Mouse (Mus musculus) thymus, adult 2 months (tissue): ENCODE data around the gene Ptpn21. TPM values are rescaled to one million over a fixed set of nuclear protein-coding genes. Genes with fewer than 3 reads are reported as not detected.

Experiments used
- DNase-seq: peaks from one replicate; pipeline ENCODE4 v3.0.0; 2021
- H3K27ac ChIP-seq: fragments of 200-500 bp; 2 replicates; pipeline ENCODE4 v1.5.1; 2012; ENCODE audit warnings: low read length, control low read depth; ENCODE audit not compliant: control insufficient read depth, insufficient read depth
- H3K27me3 ChIP-seq: fragments of 200-500 bp; 2 replicates; pipeline ENCODE4 v1.6.1; 2012; ENCODE audit warnings: mild to moderate bottlenecking, low read length, moderate library complexity, mixed read lengths; ENCODE audit not compliant: control insufficient read depth, insufficient read depth
- H3K36me3 ChIP-seq: fragments of 200-500 bp; 2 replicates; pipeline ENCODE4 v1.6.1; 2012; ENCODE audit warnings: mild to moderate bottlenecking, low read length, moderate library complexity; ENCODE audit not compliant: control insufficient read depth, insufficient read depth
- H3K4me1 ChIP-seq: fragments of 200-500 bp; replicated peaks from 2 replicates; pipeline ENCODE4 v1.6.1; 2012; ENCODE audit warnings: low read length; ENCODE audit not compliant: control insufficient read depth, insufficient read depth
- H3K4me3 ChIP-seq: fragments of 200-500 bp; 2 replicates; pipeline ENCODE4 v1.5.1; 2012; ENCODE audit warnings: mild to moderate bottlenecking, low read length, control low read depth, moderate library complexity; ENCODE audit not compliant: control insufficient read depth, insufficient read depth
- CTCF ChIP-seq: fragments of 200-500 bp; IDR thresholded peaks from 2 replicates; pipeline ENCODE4 v1.5.1; 2012; ENCODE audit warnings: mild to moderate bottlenecking, control low read depth, low read length, moderate library complexity, borderline replicate concordance; ENCODE audit not compliant: control insufficient read depth, poor library complexity, insufficient read depth; ENCODE audit errors: extremely low read depth
- POLR2A ChIP-seq: fragments of 200-500 bp; IDR thresholded peaks from 2 replicates; pipeline ENCODE4 v1.6.1; 2012; ENCODE audit warnings: mild to moderate bottlenecking, low read length, control low read depth, moderate library complexity; ENCODE audit not compliant: control insufficient read depth, poor library complexity, insufficient read depth; ENCODE audit errors: extremely low read depth
- WGBS: fragments of 180-500 bp; shearing (Covaris S2); methylation state at CpG from one replicate; pipeline ENCODE4 v1.1.7; 2018; 5-methylcytosine and 5-hydroxymethylcytosine counted together
- polyA plus RNA-seq: library from polyadenylated mRNA; depleted of rRNA; stranded (reverse); fragments of >200 nt; gene quantifications from 2 replicates; pipeline ENCODE4 v1.2.3, GENCODE M21; 2012; rRNA removed

Ptpn21 gene
- polyA plus RNA-seq, 1 experiment = 7.9 TPM

DNA sequence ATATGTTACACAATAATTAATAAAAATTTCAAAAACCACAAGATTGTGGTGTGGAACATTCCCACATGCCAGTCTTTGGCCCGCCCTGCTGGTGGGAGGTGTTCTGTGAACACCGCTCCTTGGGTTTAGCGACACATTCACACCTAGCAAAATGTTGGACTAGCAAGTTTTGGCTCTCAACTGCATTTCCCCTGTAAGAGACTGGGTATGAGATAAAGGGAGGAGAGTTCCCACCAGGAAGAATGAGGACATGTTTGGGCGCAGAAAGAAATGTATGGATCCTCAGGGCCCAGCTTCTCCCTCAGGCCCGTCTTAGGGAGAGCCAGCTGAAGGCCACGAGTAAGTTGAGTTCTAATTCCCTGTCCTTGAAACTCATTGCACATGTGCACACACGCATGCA is 74.6 kb downstream of the Ptpn21 start:
- no peak for DNase-seq
- WGBS = 97% methylated on average over 7 of the region's 7 CpGs
- H3K27ac ChIP-seq = no peak overlapping the region
- no peak overlapping the region for H3K4me3 ChIP-seq
- H3K27me3 ChIP-seq = no peaks in the 10 kb centered on the region
- no peaks in the 10 kb centered on the region for H3K36me3 ChIP-seq
- H3K4me1 ChIP-seq = no peaks in the 10 kb centered on the region
- TF ChIP-seq CTCF = no peak

GRCm38 (mm10) chr12:98656873-98657272 is 80.3 kb downstream of the Ptpn21 start:
- no peak overlapping the region for H3K27ac ChIP-seq
- no peaks in the 10 kb centered on the region for H3K4me1 ChIP-seq
- WGBS = 87% methylated on average over 2 of the region's 2 CpGs

GRCm38 (mm10) chr12:98644852-98645251 is 92.4 kb downstream of the Ptpn21 start:
- H3K27ac ChIP-seq = no peak overlapping the region
- H3K4me1 ChIP-seq = no peaks in the 10 kb centered on the region
- no peaks in the 10 kb centered on the region for H3K27me3 ChIP-seq
- DNase-seq = no peak
- H3K36me3 ChIP-seq = no peaks in the 10 kb centered on the region
- TF ChIP-seq CTCF (no peak), POLR2A (no peak)
- H3K4me3 ChIP-seq = no peak overlapping the region

More at GRCm38 (mm10) chr12:98656873-98657272, 80.3 kb downstream of the Ptpn21 start:
- DNase-seq = no peak
- TF ChIP-seq CTCF (no peak), POLR2A (no peak)
- H3K36me3 ChIP-seq = no peaks in the 10 kb centered on the region
- H3K4me3 ChIP-seq = no peak overlapping the region
- H3K27me3 ChIP-seq = no peaks in the 10 kb centered on the region

DNA sequence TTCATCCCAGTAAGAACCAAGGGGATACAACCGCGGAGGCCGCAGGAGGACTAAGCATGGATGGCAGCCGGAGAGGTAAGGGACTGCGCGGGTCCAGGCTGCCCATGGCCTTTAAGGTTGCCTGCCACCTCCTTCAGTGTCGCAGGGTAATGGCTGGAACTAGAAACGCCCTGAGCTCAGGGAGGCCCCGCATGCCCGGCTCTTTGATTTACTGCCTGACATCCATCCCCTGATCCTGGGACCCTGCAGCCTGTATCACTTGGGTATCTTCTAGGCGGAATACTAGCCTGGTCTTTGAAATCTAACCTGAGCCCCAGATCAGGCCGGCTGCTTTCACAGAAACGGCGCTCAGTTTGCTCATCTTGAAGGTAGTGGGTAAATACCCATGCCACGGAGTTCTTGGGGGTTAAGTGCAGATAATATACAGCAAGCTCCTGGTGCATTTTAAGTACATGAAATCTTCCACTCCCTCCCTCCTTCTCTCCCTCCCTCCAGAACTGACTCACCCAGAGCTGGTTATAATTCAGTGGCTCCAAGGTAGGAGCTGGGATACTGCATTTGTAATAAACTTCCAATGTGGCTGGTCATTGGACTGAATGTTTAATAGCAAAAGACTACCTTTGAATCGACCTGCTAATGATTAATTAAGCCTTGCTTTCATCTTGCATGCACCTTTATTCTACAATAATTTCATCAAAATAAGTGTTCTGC is 108.8 kb downstream of the Ptpn21 start:
- peaks cover 5% of the 10 kb centered on the region for H3K4me1 ChIP-seq
- H3K4me3 ChIP-seq = peak overlapping the region; percentile 84
- H3K27ac ChIP-seq = no peak overlapping the region
- no peaks in the 10 kb centered on the region for H3K27me3 ChIP-seq
- 5% methylated on average over 16 of the region's 16 CpGs for WGBS
- no peaks in the 10 kb centered on the region for H3K36me3 ChIP-seq
- DNase-seq = no peak
- TF ChIP-seq CTCF (0 out of 2 replicates have a peak, but pooled peaks have one; percentile 2), POLR2A (no peak)

DNA sequence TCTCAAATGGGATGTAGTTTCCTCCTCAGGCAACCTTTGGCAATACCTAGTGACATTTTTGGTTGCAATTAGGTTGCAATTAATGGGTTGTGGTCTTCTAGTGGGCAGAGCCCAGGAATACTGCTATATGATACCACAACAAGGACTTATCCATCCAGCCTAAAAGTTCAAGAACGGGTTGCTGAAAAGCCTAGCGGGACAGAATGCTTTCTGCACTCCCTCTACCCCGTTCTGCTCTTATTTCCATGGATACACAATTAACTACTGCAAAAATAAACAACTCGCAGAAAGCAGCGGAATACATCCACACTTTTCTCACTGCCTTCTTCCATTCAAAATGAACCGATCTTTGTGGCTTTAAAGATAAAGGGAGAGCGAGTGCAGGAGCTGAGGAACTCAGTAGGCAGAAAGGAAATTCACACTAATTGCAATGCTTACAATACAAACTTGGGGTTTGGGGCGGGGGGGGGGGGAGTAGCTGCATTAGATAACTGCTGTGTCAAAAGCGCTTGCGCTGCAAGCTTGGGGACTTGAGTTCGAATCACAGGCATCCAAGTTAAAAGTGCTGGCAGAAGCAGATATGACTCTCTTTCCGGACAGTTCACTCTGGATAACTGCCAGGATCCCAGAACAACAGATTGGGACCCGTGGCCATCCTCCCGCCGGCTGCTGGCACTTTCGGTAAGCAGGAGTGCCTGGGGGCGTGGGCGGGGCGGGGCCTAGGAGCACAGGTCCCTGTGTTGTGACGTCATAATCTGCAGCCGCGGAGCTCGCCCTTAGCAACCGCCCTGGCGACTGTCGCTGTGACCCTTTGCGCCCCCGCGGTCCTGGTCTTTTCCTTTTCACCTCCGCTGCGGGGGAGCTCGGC is 109.6 kb downstream of the Ptpn21 start, which contains the start of gene Spata7:
TSS of gene Spata7 (plus strand) at position 766 of the 868 bp plus-strand sequence.
- peak; percentile 73 for DNase-seq
- TF ChIP-seq CTCF (0 out of 2 replicates have a peak, but pooled peaks have one; percentile 26), POLR2A (no peak)
- no peak within 1 kb of the TSS for H3K27ac ChIP-seq

More for the DNA sequence above, 109.6 kb downstream of the Ptpn21 start, which contains the start of gene Spata7:
- H3K27me3 ChIP-seq = no peaks in the 10 kb centered on the region
- peak within 1 kb of the TSS; percentile 84 for H3K4me3 ChIP-seq
- no peaks in the 10 kb centered on the region for H3K36me3 ChIP-seq
- H3K4me1 ChIP-seq = peaks cover 5% of the 10 kb centered on the region
- WGBS = 6% methylated on average over 32 of the region's 32 CpGs

Other genes starting within 250 kb of the Ptpn21 start
- 0.04 and 0.12 TPM in 2 replicates for gene Kcnk10, start 159.1 kb downstream of the Ptpn21 start, polyA plus RNA-seq
- gene Spata7, start 109.2 kb downstream of the Ptpn21 start, polyA plus RNA-seq = 1.9 and 2.6 TPM in 2 replicates
- 85.0 and 89.8 TPM in 2 replicates for gene Zc3h14, start 9.6 kb upstream of the Ptpn21 start, polyA plus RNA-seq
- gene Eml5, start 164.1 kb upstream of the Ptpn21 start, polyA plus RNA-seq = 11.0 and 12.8 TPM in 2 replicates
- 5.5 and 6.6 TPM in 2 replicates for gene Ttc8, start 183.2 kb upstream of the Ptpn21 start, polyA plus RNA-seq